Mouse (Mus musculus) kidney, embryonic 15.5 days (tissue): ENCODE results near the gene 5330417H12Rik. TPM values are rescaled to one million over a fixed set of nuclear protein-coding genes. Genes with fewer than 3 reads are reported as not detected.

ENCODE experiments used
- ATAC-seq: fragments of 200-750 bp; cut with Nextera tagmentation; replicated peaks from 2 replicates; pipeline ENCODE4 v1.8.0; 2017; ENCODE audit warnings: moderate TSS enrichment; ENCODE audit not compliant: low FRiP score
- H3K27ac ChIP-seq: fragments of 300-500 bp; sonication (generic); 2 replicates; pipeline ENCODE4 v1.5.1; 2015; ENCODE audit warnings: mild to moderate bottlenecking, inconsistent platforms
- H3K27me3 ChIP-seq: fragments of 300-500 bp; sonication (generic); 2 replicates; pipeline ENCODE4 v1.6.1; 2015; ENCODE audit warnings: inconsistent platforms
- H3K36me3 ChIP-seq: fragments of 300-500 bp; sonication (generic); 2 replicates; pipeline ENCODE4 v1.6.1; 2015; ENCODE audit warnings: inconsistent platforms
- H3K4me1 ChIP-seq: fragments of 300-500 bp; sonication (generic); 2 replicates; pipeline ENCODE4 v1.6.1; 2015; ENCODE audit warnings: inconsistent platforms
- H3K4me2 ChIP-seq: fragments of 300-500 bp; sonication (generic); 2 replicates; pipeline ENCODE4 v1.6.1; 2015; ENCODE audit warnings: moderate library complexity, mild to moderate bottlenecking, inconsistent platforms
- H3K4me3 ChIP-seq: fragments of 300-500 bp; sonication (generic); replicated peaks from 2 replicates; pipeline ENCODE4 v1.5.1; 2015; ENCODE audit warnings: mild to moderate bottlenecking, inconsistent platforms
- H3K9ac ChIP-seq: fragments of 300-500 bp; sonication (generic); 2 replicates; pipeline ENCODE4 v1.6.1; 2015; ENCODE audit warnings: mild to moderate bottlenecking, inconsistent platforms
- H3K9me3 ChIP-seq: fragments of 300-500 bp; sonication (generic); replicated peaks from 2 replicates; pipeline ENCODE4 v1.6.1; 2016; ENCODE audit warnings: inconsistent platforms
- WGBS: fragments of 180-500 bp; shearing (Covaris S2); methylation state at CpG from one replicate; pipeline ENCODE4 v1.1.7; 2015; ENCODE audit warnings: mixed read lengths; 5-methylcytosine and 5-hydroxymethylcytosine counted together
- polyA plus RNA-seq: library from polyadenylated mRNA; unstranded; fragments of >200 nt; fragmentation: Nextera tagmentation; extraction: Ambion mirVana; gene quantifications from 2 replicates; pipeline ENCODE4 v1.2.1, GENCODE M21; 2015

Gene 5330417H12Rik
- polyA plus RNA-seq, 1 experiment from 2014 or later = not detected

- Histone ChIP-seq H3K36me3 (no peaks in the 10 kb centered on the region), H3K4me1 (peaks cover 1% of the 10 kb centered on the region), H3K4me2 (no peak overlapping the region), H3K4me3 (no peak overlapping the region), H3K27me3 (no peaks in the 10 kb centered on the region), H3K27ac (no peak overlapping the region), H3K9me3 (no peaks in the 10 kb centered on the region), H3K9ac (no peak overlapping the region)
- 90% methylated on average over 6 of the region's 6 CpGs for WGBS
- ATAC-seq = no peak
Observed at GRCm38 (mm10) chr7:107656451-107656850, 31.5 kb upstream of the 5330417H12Rik start.

GRCm38 (mm10) chr7:107651821-107652220 is 26.9 kb upstream of the 5330417H12Rik start:
- no peaks in the 10 kb centered on the region for H3K9me3 ChIP-seq
- WGBS = 70% methylated on average over 1 of the region's 1 CpGs
- no peaks in the 10 kb centered on the region for H3K4me1 ChIP-seq
- no peak overlapping the region for H3K27ac ChIP-seq
- H3K9ac ChIP-seq = no peak overlapping the region
- no peak for ATAC-seq
- no peaks in the 10 kb centered on the region for H3K36me3 ChIP-seq
- H3K4me3 ChIP-seq = no peak overlapping the region
- H3K4me2 ChIP-seq = no peak overlapping the region
- no peaks in the 10 kb centered on the region for H3K27me3 ChIP-seq

- no peaks in the 10 kb centered on the region for H3K9me3 ChIP-seq
- H3K36me3 ChIP-seq = no peaks in the 10 kb centered on the region
- H3K9ac ChIP-seq = no peak overlapping the region
- H3K4me1 ChIP-seq = no peaks in the 10 kb centered on the region
- no peak overlapping the region for H3K4me3 ChIP-seq
- H3K4me2 ChIP-seq = no peak overlapping the region
- H3K27ac ChIP-seq = no peak overlapping the region
- H3K27me3 ChIP-seq = no peaks in the 10 kb centered on the region
- no peak for ATAC-seq
- 85% methylated on average over 7 of the region's 7 CpGs for WGBS
Observed at GRCm38 (mm10) chr7:107649990-107650389, 25.0 kb upstream of the 5330417H12Rik start.

- no peak overlapping the region for H3K4me2 ChIP-seq
- no peaks in the 10 kb centered on the region for H3K4me1 ChIP-seq
- ATAC-seq = no peak
- 82% methylated on average over 12 of the region's 12 CpGs for WGBS
- no peak overlapping the region for H3K9ac ChIP-seq
- no peak overlapping the region for H3K27ac ChIP-seq
- no peaks in the 10 kb centered on the region for H3K36me3 ChIP-seq
- H3K27me3 ChIP-seq = no peaks in the 10 kb centered on the region
- no peak overlapping the region for H3K4me3 ChIP-seq
- no peaks in the 10 kb centered on the region for H3K9me3 ChIP-seq
Observed at GRCm38 (mm10) chr7:107648937-107649688, 24.2 kb upstream of the 5330417H12Rik start.

GRCm38 (mm10) chr7:107644987-107645386 is 20.0 kb upstream of the 5330417H12Rik start:
- H3K9me3 ChIP-seq = no peaks in the 10 kb centered on the region
- H3K36me3 ChIP-seq = no peaks in the 10 kb centered on the region
- H3K4me3 ChIP-seq = no peak overlapping the region
- H3K9ac ChIP-seq = no peak overlapping the region
- H3K4me1 ChIP-seq = no peaks in the 10 kb centered on the region
- H3K27ac ChIP-seq = no peak overlapping the region
- WGBS = 93% methylated on average over 2 of the region's 2 CpGs
- H3K27me3 ChIP-seq = no peaks in the 10 kb centered on the region
- no peak overlapping the region for H3K4me2 ChIP-seq
- ATAC-seq = no peak

GRCm38 (mm10) chr7:107642586-107643275 is 17.8 kb upstream of the 5330417H12Rik start:
- ATAC-seq = no peak
- H3K9ac ChIP-seq = no peak overlapping the region
- no peaks in the 10 kb centered on the region for H3K9me3 ChIP-seq
- no peaks in the 10 kb centered on the region for H3K4me1 ChIP-seq
- H3K27me3 ChIP-seq = no peaks in the 10 kb centered on the region
- H3K4me3 ChIP-seq = no peak overlapping the region
- H3K4me2 ChIP-seq = no peak overlapping the region
- no peak overlapping the region for H3K27ac ChIP-seq
- H3K36me3 ChIP-seq = no peaks in the 10 kb centered on the region
- 78% methylated on average over 7 of the region's 7 CpGs for WGBS

- Histone ChIP-seq H3K4me2 (no peak overlapping the region), H3K27me3 (no peaks in the 10 kb centered on the region), H3K4me1 (no peaks in the 10 kb centered on the region), H3K9me3 (no peaks in the 10 kb centered on the region), H3K36me3 (no peaks in the 10 kb centered on the region), H3K27ac (no peak overlapping the region), H3K4me3 (no peak overlapping the region), H3K9ac (no peak overlapping the region)
- 71% methylated on average over 5 of the region's 5 CpGs for WGBS
- no peak for ATAC-seq
Observed at GRCm38 (mm10) chr7:107638026-107638425, 13.1 kb upstream of the 5330417H12Rik start.

GRCm38 (mm10) chr7:107637398-107637797 is 12.4 kb upstream of the 5330417H12Rik start:
- no peak overlapping the region for H3K27ac ChIP-seq
- no peak for ATAC-seq

GRCm38 (mm10) chr7:107633201-107633600 is 8.2 kb upstream of the 5330417H12Rik start:
- H3K4me3 ChIP-seq = no peak overlapping the region
- H3K4me2 ChIP-seq = no peak overlapping the region
- H3K27me3 ChIP-seq = no peaks in the 10 kb centered on the region
- ATAC-seq = no peak
- WGBS = 88% methylated on average over 4 of the region's 4 CpGs
- H3K4me1 ChIP-seq = no peaks in the 10 kb centered on the region
- no peak overlapping the region for H3K27ac ChIP-seq
- no peaks in the 10 kb centered on the region for H3K36me3 ChIP-seq
- no peaks in the 10 kb centered on the region for H3K9me3 ChIP-seq
- no peak overlapping the region for H3K9ac ChIP-seq

More at GRCm38 (mm10) chr7:107637398-107637797, 12.4 kb upstream of the 5330417H12Rik start:
- H3K4me1 ChIP-seq = no peaks in the 10 kb centered on the region
- H3K36me3 ChIP-seq = no peaks in the 10 kb centered on the region
- no peak overlapping the region for H3K9ac ChIP-seq
- no peaks in the 10 kb centered on the region for H3K9me3 ChIP-seq
- WGBS = 68% methylated on average over 7 of the region's 7 CpGs
- no peaks in the 10 kb centered on the region for H3K27me3 ChIP-seq
- H3K4me3 ChIP-seq = no peak overlapping the region
- H3K4me2 ChIP-seq = no peak overlapping the region

- no peak for ATAC-seq
- H3K4me3 ChIP-seq = no peak overlapping the region
- H3K27me3 ChIP-seq = no peaks in the 10 kb centered on the region
Observed at GRCm38 (mm10) chr7:107628383-107628782, 3.4 kb upstream of the 5330417H12Rik start.

GRCm38 (mm10) chr7:107625781-107626180 is 820 bp upstream of the 5330417H12Rik start:
- H3K27ac ChIP-seq = no peak overlapping the region
- no peak overlapping the region for H3K4me2 ChIP-seq
- H3K27me3 ChIP-seq = no peaks in the 10 kb centered on the region
- H3K9ac ChIP-seq = no peak overlapping the region
- no peaks in the 10 kb centered on the region for H3K4me1 ChIP-seq
- 77% methylated on average over 6 of the region's 6 CpGs for WGBS
- no peaks in the 10 kb centered on the region for H3K9me3 ChIP-seq
- ATAC-seq = no peak
- no peak overlapping the region for H3K4me3 ChIP-seq
- H3K36me3 ChIP-seq = no peaks in the 10 kb centered on the region

More at GRCm38 (mm10) chr7:107628383-107628782, 3.4 kb upstream of the 5330417H12Rik start:
- Histone ChIP-seq H3K9me3 (no peaks in the 10 kb centered on the region), H3K36me3 (no peaks in the 10 kb centered on the region), H3K4me2 (no peak overlapping the region), H3K27ac (no peak overlapping the region), H3K4me1 (no peaks in the 10 kb centered on the region), H3K9ac (no peak overlapping the region)

- Histone ChIP-seq H3K27me3 (no peaks in the 10 kb centered on the region), H3K9me3 (no peaks in the 10 kb centered on the region), H3K27ac (no peak overlapping the region), H3K4me2 (no peak overlapping the region), H3K9ac (no peak overlapping the region), H3K4me1 (no peaks in the 10 kb centered on the region), H3K36me3 (no peaks in the 10 kb centered on the region), H3K4me3 (no peak overlapping the region)
- WGBS = 60% methylated on average over 3 of the region's 3 CpGs
- ATAC-seq = no peak
Observed at GRCm38 (mm10) chr7:107624432-107624831, 529 bp downstream of the 5330417H12Rik start.
